Mouse (Mus musculus): ENCODE data around the gene Ascl4.

Gene Ascl4

GRCm38 (mm10) chr10:85969894-85970620 lies 42.6 kb downstream of the Ascl4 start:
- no peak for DNase-seq

GRCm38 (mm10) chr10:85971826-85972225 lies 44.3 kb downstream of the Ascl4 start:
- no peak for DNase-seq

GRCm38 (mm10) chr10:85972915-85973314 lies 45.4 kb downstream of the Ascl4 start:
- no peak for DNase-seq

GRCm38 (mm10) chr10:85989412-85990115 lies 62.1 kb downstream of the Ascl4 start:
- no peak for DNase-seq

- no peak for DNase-seq
These were observed 64.9 kb downstream of the Ascl4 start for GRCm38 (mm10) chr10:85992412-85992811.

- DNase-seq = no peak
These were observed 66.4 kb downstream of the Ascl4 start for GRCm38 (mm10) chr10:85993836-85994235.

- no peak for DNase-seq
These were observed 67.1 kb downstream of the Ascl4 start for GRCm38 (mm10) chr10:85994543-85995104.
